Mouse (Mus musculus) intestine, embryonic 16.5 days (tissue): ENCODE data around the gene Usp34. TPM values are rescaled to one million over a fixed set of nuclear protein-coding genes. Genes with fewer than 3 reads are reported as not detected.

Experiments
- ATAC-seq: fragments of 200-750 bp; cut with Nextera tagmentation; 2 replicates; pipeline ENCODE4 v1.8.0; 2017; ENCODE audit warnings: moderate TSS enrichment, moderate library complexity
- H3K27ac ChIP-seq: fragments of 300-500 bp; sonication (generic); 2 replicates; pipeline ENCODE4 v1.5.1; 2014; ENCODE audit warnings: mild to moderate bottlenecking, low read length
- H3K27me3 ChIP-seq: fragments of 300-500 bp; sonication (generic); replicated peaks from 2 replicates; pipeline ENCODE4 v1.6.1; 2014; ENCODE audit warnings: low read length, control low read depth, mixed read lengths; ENCODE audit not compliant: control insufficient read depth, insufficient read depth
- H3K36me3 ChIP-seq: fragments of 300-500 bp; sonication (generic); 2 replicates; pipeline ENCODE4 v1.6.1; 2014; ENCODE audit warnings: low read length, control low read depth; ENCODE audit not compliant: control insufficient read depth, insufficient read depth
- H3K4me1 ChIP-seq: fragments of 300-500 bp; sonication (generic); 2 replicates; pipeline ENCODE4 v1.6.1; 2014; ENCODE audit warnings: low read length, control low read depth, mixed read lengths; ENCODE audit not compliant: control insufficient read depth, insufficient read depth
- H3K4me2 ChIP-seq: fragments of 300-500 bp; sonication (generic); 2 replicates; pipeline ENCODE4 v1.6.1; 2014; ENCODE audit warnings: low read depth, low read length, control low read depth
- H3K4me3 ChIP-seq: fragments of 300-500 bp; sonication (generic); 2 replicates; pipeline ENCODE4 v1.5.1; 2014; ENCODE audit warnings: mild to moderate bottlenecking, low read length
- H3K9ac ChIP-seq: fragments of 300-500 bp; sonication (generic); 2 replicates; pipeline ENCODE4 v1.6.1; 2014; ENCODE audit warnings: low read depth, low read length
- H3K9me3 ChIP-seq: fragments of 300-500 bp; sonication (generic); 2 replicates; pipeline ENCODE4 v1.6.1; 2016; ENCODE audit warnings: low read length, control low read depth; ENCODE audit not compliant: control insufficient read depth
- WGBS: fragments of 180-500 bp; shearing (Covaris S2); extraction: QIAGEN DNeasy Blood & Tissue Kit; methylation state at CpG from one replicate; pipeline ENCODE4 v1.1.7; 2014; 5-methylcytosine and 5-hydroxymethylcytosine counted together
- polyA plus RNA-seq: library from polyadenylated mRNA; unstranded; fragments of >200 nt; fragmentation: Nextera tagmentation; extraction: Ambion mirVana; gene quantifications from 2 replicates; pipeline ENCODE4 v1.2.1, GENCODE M21; 2015

Usp34 gene
- polyA plus RNA-seq: 12.9 and 16.9 TPM in 2 replicates

DNA sequence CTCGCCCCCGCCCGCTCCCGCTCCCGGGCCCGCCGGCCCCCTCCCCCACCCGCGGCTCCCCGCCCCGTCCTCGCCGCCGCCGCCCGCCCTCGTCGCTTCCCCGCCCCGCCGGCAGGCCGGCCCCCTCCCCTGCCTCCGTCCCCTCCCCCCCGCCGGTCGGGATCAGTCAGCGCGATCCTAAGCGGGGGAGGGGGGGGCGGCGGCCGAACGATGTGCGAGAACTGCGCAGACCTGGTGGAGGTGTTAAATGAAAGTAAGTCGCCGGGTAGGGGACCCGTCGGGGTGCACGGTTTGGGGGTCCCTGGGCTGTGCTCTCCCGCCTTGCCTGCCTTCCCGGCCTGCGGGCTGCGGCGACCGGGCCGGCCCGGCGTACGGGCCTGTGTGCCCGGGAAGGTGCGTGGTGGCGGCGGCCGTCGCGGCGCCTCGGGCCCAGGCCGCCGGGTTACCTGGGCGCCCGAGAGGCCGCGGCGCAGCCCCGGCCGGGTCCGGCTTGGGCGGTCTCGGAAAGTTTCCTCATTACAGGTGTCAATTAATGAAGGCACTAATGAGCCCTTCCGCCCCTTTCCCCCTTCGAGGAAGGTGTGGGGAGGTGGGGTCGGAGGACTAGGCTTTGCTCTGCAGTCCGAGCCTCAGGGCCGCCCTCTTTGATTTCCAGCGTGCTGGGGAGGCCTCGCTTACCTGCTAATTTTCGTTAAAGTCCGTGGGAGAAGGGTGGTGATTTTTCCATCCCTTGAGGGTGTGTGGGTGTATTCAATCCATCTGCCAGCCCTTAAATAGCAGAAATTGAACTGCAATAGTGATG is at the start of gene Usp34:
Gene Usp34, plus strand, starts transcription at position 132 of the 802 bp plus-strand sequence.
- under 1% methylated on average over 46 of the region's 80 CpGs for WGBS
- ATAC-seq: peak; percentile 73

GRCm38 (mm10) chr11:23259073-23259472 is 47.6 kb upstream of the Usp34 start:
- H3K9me3 ChIP-seq: no peaks in the 10 kb centered on the region
- no peaks in the 10 kb centered on the region for H3K27me3 ChIP-seq
- 83% methylated on average over 4 of the region's 4 CpGs for WGBS
- H3K4me1 ChIP-seq: peaks cover 16% of the 10 kb centered on the region
- no peak overlapping the region for H3K9ac ChIP-seq
- 0 out of 2 replicates have a peak, but pooled peaks cover 3% of the 10 kb centered on the region for H3K36me3 ChIP-seq
- H3K4me2 ChIP-seq: no peak overlapping the region
- no peak for ATAC-seq
- no peak overlapping the region for H3K4me3 ChIP-seq
- no peak overlapping the region; the same call in 1 of the 2 replicates for H3K27ac ChIP-seq

More for the DNA sequence above, at the start of gene Usp34:
- H3K4me2 ChIP-seq: peak within 1 kb of the TSS; percentile 72
- peak within 1 kb of the TSS; percentile 96 for H3K4me3 ChIP-seq
- H3K27me3 ChIP-seq: no peaks in the 10 kb centered on the region
- peak within 1 kb of the TSS; percentile 99 for H3K27ac ChIP-seq
- peak within 1 kb of the TSS; percentile 98 for H3K9ac ChIP-seq
- no peaks in the 10 kb centered on the region for H3K36me3 ChIP-seq
- H3K9me3 ChIP-seq: no peaks in the 10 kb centered on the region
- H3K4me1 ChIP-seq: peaks cover 15% of the 10 kb centered on the region

GRCm38 (mm10) chr11:23259481-23259880 is 47.2 kb upstream of the Usp34 start:
- peak overlapping the region; percentile 36; the same call in 1 of the 2 replicates for H3K27ac ChIP-seq
- no peak overlapping the region for H3K4me3 ChIP-seq
- no peaks in the 10 kb centered on the region for H3K27me3 ChIP-seq
- H3K9me3 ChIP-seq: no peaks in the 10 kb centered on the region
- WGBS: 64% methylated on average over 1 of the region's 1 CpGs
- H3K36me3 ChIP-seq: 0 out of 2 replicates have a peak, but pooled peaks cover 3% of the 10 kb centered on the region
- no peak overlapping the region for H3K4me2 ChIP-seq
- no peak for ATAC-seq
- H3K4me1 ChIP-seq: peaks cover 16% of the 10 kb centered on the region
- no peak overlapping the region for H3K9ac ChIP-seq

- Histone ChIP-seq H3K9me3 (no peaks in the 10 kb centered on the region), H3K27ac (no peak overlapping the region), H3K36me3 (0 out of 2 replicates have a peak, but pooled peaks cover 6% of the 10 kb centered on the region), H3K4me3 (no peak overlapping the region), H3K4me2 (no peak overlapping the region), H3K27me3 (no peaks in the 10 kb centered on the region), H3K4me1 (peaks cover 16% of the 10 kb centered on the region), H3K9ac (no peak overlapping the region)
- no peak for ATAC-seq
- WGBS: 59% methylated on average over 1 of the region's 1 CpGs
These were observed 46.5 kb upstream of the Usp34 start for GRCm38 (mm10) chr11:23260186-23260585.

DNA sequence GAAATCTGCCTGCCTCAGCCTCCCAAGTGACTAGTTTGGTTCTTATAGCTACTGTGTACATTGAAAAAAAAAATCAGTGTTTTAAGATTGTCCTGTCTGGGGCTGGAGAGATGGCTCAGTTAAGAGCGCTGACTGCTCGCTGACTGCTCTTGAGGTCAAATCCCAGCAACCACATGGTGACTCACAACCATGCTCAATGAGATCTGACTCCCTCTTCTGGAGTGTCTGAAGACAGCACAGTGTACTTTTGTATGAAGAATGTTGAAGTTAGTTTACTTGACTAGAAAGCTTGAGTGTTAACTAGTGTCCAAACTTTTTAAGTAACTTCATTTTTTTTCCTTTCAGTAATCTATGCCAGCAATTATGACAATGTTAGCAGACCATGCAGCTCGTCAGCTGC is 45.2 kb upstream of the Usp34 start:
- Histone ChIP-seq H3K4me3 (no peak overlapping the region), H3K4me1 (peaks cover 16% of the 10 kb centered on the region), H3K36me3 (0 out of 2 replicates have a peak, but pooled peaks cover 6% of the 10 kb centered on the region), H3K9me3 (no peaks in the 10 kb centered on the region), H3K9ac (no peak overlapping the region), H3K27ac (no peak overlapping the region), H3K27me3 (no peaks in the 10 kb centered on the region), H3K4me2 (no peak overlapping the region)
- 63% methylated on average over 3 of the region's 3 CpGs for WGBS
- ATAC-seq: no peak

DNA sequence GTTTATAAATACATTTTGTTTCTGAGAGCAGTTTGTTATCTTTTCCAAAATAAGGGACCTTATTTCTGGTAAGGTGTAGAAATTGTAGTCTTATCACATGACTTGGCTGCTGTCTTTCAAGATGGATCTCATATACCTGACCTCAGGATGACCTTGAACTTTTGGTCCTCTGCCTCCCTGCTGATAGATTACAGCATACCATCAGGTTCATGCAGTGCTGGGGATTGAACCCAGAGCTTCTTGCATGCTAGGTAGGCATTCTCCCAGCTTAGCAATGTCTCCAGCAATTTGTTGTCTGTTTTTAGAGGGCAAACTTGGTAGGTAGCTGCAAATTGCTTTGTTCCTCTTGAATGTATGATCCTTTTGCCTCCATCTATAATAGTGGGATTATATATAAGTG is 41.7 kb upstream of the Usp34 start:
- Histone ChIP-seq H3K9me3 (no peaks in the 10 kb centered on the region), H3K27me3 (no peaks in the 10 kb centered on the region), H3K4me1 (0 out of 2 replicates have a peak, but pooled peaks cover 3% of the 10 kb centered on the region), H3K36me3 (0 out of 2 replicates have a peak, but pooled peaks cover 6% of the 10 kb centered on the region), H3K27ac (no peak overlapping the region), H3K9ac (no peak overlapping the region), H3K4me2 (no peak overlapping the region), H3K4me3 (no peak overlapping the region)
- no peak for ATAC-seq

DNA sequence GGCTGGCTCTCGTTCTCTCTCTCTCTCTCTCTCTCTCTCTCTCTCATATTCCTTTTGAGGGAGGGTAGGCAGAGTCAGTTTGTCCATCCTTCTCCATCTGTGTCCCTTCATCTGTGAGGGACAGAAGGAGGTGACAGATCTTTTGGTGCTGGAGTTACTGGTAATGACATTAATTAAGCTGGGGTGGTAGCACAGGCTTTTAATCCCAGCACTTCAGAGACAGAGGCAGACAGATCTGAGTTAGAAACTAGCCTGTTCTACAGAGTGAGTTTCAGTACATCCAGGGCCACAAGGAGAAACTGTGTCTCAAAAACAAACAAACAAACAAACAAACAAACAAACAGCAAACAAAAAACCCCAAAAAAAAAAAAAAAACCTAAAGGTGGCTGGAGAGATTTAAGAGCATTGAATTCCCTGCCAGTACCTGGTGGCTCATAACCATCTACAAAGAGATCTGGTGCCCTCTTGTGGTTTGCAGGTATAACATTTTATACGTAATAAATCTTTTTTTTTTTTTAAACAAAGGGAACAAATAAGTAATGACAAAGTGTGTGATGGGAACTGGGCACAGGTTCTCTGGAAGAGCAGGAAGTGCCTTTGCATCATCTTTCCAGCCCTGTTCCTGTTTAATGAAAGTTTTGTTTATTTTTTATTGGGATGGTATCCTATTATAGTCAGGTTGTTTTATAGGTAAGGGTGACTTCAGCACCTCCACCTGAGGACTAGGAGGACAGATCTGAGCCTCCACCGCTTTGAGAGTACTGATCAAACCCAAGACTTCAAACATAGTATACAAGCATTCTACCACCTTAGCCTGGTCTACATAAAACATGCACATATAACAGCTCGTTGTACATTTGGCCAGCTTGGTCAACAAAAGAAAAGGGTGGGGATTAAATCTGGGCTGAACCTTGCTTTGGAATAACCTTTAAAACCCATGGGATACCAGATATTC is 34.6 kb upstream of the Usp34 start:
- Histone ChIP-seq H3K4me2 (no peak overlapping the region), H3K4me3 (no peak overlapping the region), H3K27me3 (no peaks in the 10 kb centered on the region), H3K36me3 (peaks cover 10% of the 10 kb centered on the region), H3K9me3 (no peaks in the 10 kb centered on the region), H3K9ac (no peak overlapping the region), H3K27ac (no peak overlapping the region), H3K4me1 (no peaks in the 10 kb centered on the region)
- peak; percentile 38; the same call in 1 of the 2 replicates for ATAC-seq
- WGBS: 68% methylated on average over 4 of the region's 4 CpGs

- Histone ChIP-seq H3K4me3 (no peak overlapping the region), H3K36me3 (peaks cover 12% of the 10 kb centered on the region), H3K9me3 (no peaks in the 10 kb centered on the region), H3K27ac (no peak overlapping the region), H3K4me1 (no peaks in the 10 kb centered on the region), H3K27me3 (no peaks in the 10 kb centered on the region), H3K9ac (no peak overlapping the region), H3K4me2 (no peak overlapping the region)
- ATAC-seq: no peak
- WGBS: 78% methylated on average over 3 of the region's 3 CpGs
These were observed 30.9 kb upstream of the Usp34 start for GRCm38 (mm10) chr11:23275780-23276179.

- H3K4me2 ChIP-seq: no peak overlapping the region
- H3K4me1 ChIP-seq: no peaks in the 10 kb centered on the region
- H3K4me3 ChIP-seq: no peak overlapping the region
- H3K9ac ChIP-seq: no peak overlapping the region
- no peaks in the 10 kb centered on the region for H3K27me3 ChIP-seq
- no peak for ATAC-seq
- no peaks in the 10 kb centered on the region for H3K9me3 ChIP-seq
- H3K36me3 ChIP-seq: peaks cover 30% of the 10 kb centered on the region; the same call in 1 of the 2 replicates
- 95% methylated on average over 4 of the region's 4 CpGs for WGBS
- H3K27ac ChIP-seq: no peak overlapping the region
These were observed 22.2 kb upstream of the Usp34 start for GRCm38 (mm10) chr11:23284469-23284868.
